Mouse (Mus musculus) intestine, postnatal 0 days (tissue): ENCODE measurements around the gene Plekhm2. TPM values are rescaled to one million over a fixed set of nuclear protein-coding genes. Genes with fewer than 3 reads are reported as not detected.
A peak's percentile ranks its signal among the peaks of the same experiment; 100 is the strongest.

Experiments used
- ATAC-seq: fragments of 200-750 bp; cut with Nextera tagmentation; 2 replicates; pipeline ENCODE4 v1.8.0; 2017; ENCODE audit warnings: mild to moderate bottlenecking, moderate TSS enrichment, moderate library complexity
- H3K27ac ChIP-seq: fragments of 300-500 bp; sonication (generic); 2 replicates; pipeline ENCODE4 v1.5.1; 2014; ENCODE audit warnings: mild to moderate bottlenecking, low read depth, low read length, moderate library complexity
- H3K27me3 ChIP-seq: fragments of 300-500 bp; sonication (generic); replicated peaks from 2 replicates; pipeline ENCODE4 v1.6.1; 2014; ENCODE audit warnings: low read length, mixed read lengths; ENCODE audit not compliant: control insufficient read depth, insufficient read depth
- H3K36me3 ChIP-seq: fragments of 300-500 bp; sonication (generic); 2 replicates; pipeline ENCODE4 v1.6.1; 2014; ENCODE audit warnings: mild to moderate bottlenecking, moderate library complexity; ENCODE audit not compliant: control insufficient read depth, insufficient read depth
- H3K4me1 ChIP-seq: fragments of 300-500 bp; sonication (generic); replicated peaks from 2 replicates; pipeline ENCODE4 v1.6.1; 2014; ENCODE audit warnings: antibody characterized with exemption, low read length, mixed read lengths; ENCODE audit not compliant: control insufficient read depth, insufficient read depth
- H3K4me2 ChIP-seq: fragments of 300-500 bp; sonication (generic); replicated peaks from 2 replicates; pipeline ENCODE4 v1.6.1; 2014; ENCODE audit warnings: low read depth, mild to moderate bottlenecking, moderate library complexity
- H3K4me3 ChIP-seq: fragments of 300-500 bp; sonication (generic); 2 replicates; pipeline ENCODE4 v1.5.1; 2014; ENCODE audit warnings: low read depth, low read length
- H3K9ac ChIP-seq: fragments of 300-500 bp; sonication (generic); 2 replicates; pipeline ENCODE4 v1.6.1; 2014; ENCODE audit warnings: mild to moderate bottlenecking, low read depth, low read length
- H3K9me3 ChIP-seq: fragments of 300-500 bp; sonication (generic); 2 replicates; pipeline ENCODE4 v1.6.1; 2016; ENCODE audit warnings: mixed run types; ENCODE audit not compliant: control insufficient read depth
- CTCF ChIP-seq: sonication (generic); IDR thresholded peaks from 2 replicates; pipeline ENCODE4 v1.5.1; 2016; ENCODE audit warnings: low read depth, mild to moderate bottlenecking, control low read depth, antibody characterized with exemption, moderate library complexity
- WGBS: fragments of 180-500 bp; shearing (Covaris S2); extraction: QIAGEN DNeasy Blood & Tissue Kit; methylation state at CpG from one replicate; pipeline ENCODE4 v1.1.7; 2014; 5-methylcytosine and 5-hydroxymethylcytosine counted together
- polyA plus RNA-seq: library from polyadenylated mRNA; unstranded; fragments of >200 nt; fragmentation: Nextera tagmentation; extraction: Ambion mirVana; gene quantifications from 2 replicates; pipeline ENCODE4 v1.2.1, GENCODE M21; 2015

Plekhm2 gene
- polyA plus RNA-seq, 1 experiment from 2014 or later, result 3.1 TPM

DNA sequence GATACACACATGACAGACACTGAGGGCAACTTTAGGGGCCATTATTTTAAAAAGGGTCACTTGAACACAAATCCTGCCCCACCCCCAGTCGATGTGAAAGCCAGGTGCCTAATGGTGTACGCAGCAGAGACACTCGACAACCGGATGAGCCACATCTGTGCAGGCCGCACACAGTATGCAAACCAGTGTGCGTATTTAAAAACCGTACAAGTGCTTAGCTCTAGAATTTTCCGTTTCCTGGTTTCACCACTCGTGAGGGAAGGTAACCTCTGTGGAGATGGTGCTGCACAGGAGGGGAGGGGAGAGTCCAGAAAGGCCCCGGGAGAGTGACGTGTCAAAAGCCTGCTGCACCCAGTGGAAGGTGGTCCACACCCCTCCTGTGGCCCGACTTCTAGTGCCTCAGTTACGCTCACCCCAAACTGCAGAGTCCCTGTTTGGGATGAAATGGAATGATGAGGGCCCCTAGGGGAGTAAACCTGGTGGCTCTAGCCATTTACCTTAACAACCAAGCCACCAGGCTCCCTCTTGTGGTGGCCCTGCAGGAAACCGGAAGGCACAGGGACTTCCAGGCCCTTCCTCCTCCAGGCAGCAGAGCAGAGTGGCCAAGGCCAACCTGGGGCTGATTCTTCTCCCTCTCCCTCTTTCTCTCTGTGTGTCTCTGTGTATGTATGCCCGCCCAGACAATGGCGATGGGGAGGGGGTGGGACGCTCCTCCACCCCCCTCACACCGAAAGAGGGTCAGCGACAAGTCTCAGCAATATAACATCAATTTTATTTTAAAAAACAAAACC lies 39.5 kb downstream of the Plekhm2 start:
- no peak for ATAC-seq
- Histone ChIP-seq H3K4me1 (0 out of 2 replicates have a peak, but pooled peaks cover 9% of the 10 kb centered on the region), H3K4me3 (no peak overlapping the region), H3K9me3 (no peaks in the 10 kb centered on the region), H3K27ac (no peak overlapping the region), H3K4me2 (no peak overlapping the region), H3K36me3 (peaks cover 43% of the 10 kb centered on the region), H3K9ac (no peak overlapping the region), H3K27me3 (no peaks in the 10 kb centered on the region)
- 70% methylated on average over 19 of the region's 19 CpGs for WGBS
- TF ChIP-seq CTCF, result peak; percentile 82

DNA sequence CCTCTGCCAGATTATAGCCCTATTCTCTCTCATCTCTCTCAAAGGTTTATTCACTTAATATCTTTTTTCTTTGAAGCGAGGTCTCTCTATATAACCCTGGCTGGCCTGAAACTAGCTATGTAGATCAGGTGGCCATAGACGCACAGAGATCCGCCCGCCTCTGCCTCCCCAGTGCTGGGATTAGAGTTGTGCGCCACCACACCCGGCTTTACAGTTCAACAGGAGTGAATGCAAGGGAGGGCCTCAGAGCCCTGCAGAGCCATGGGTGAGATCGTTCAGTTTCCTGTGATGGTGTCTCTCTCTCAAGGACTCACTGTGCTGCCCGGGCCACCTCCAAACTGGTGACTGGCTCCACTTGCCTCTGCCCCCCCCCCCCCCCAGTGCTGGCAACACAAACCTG lies 40.6 kb downstream of the Plekhm2 start:
- 83% methylated on average over 8 of the region's 8 CpGs for WGBS
- peak overlapping the region; percentile 58 for H3K4me2 ChIP-seq
- peak overlapping the region; percentile 79 for H3K27ac ChIP-seq
- H3K9me3 ChIP-seq, result no peaks in the 10 kb centered on the region
- ATAC-seq, result peak; percentile 14; the same call in 1 of the 2 replicates
- no peak for TF ChIP-seq CTCF
- H3K9ac ChIP-seq, result no peak overlapping the region
- no peak overlapping the region for H3K4me3 ChIP-seq
- H3K4me1 ChIP-seq, result 0 out of 2 replicates have a peak, but pooled peaks cover 9% of the 10 kb centered on the region
- peaks cover 32% of the 10 kb centered on the region for H3K36me3 ChIP-seq
- H3K27me3 ChIP-seq, result no peaks in the 10 kb centered on the region

DNA sequence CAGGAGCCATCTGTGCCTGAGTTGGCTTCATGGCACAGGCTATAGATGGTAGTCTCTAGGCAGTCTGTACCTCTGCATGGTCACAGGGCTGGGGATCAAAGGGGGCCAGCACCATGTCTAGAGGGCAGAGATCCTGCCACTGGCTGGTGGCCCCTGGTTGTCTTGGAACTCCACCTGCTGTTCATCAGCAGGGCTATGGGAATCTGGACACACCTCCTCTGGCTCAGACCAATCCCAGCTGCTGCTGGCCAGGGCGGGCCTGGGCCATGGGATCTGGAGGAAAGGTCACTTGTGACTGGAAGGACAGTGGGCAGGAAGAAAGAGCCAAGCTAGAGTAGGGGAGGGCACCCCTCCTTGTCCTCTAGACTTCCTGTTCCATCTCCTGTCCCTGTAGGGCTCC lies 41.0 kb downstream of the Plekhm2 start, which contains the start of gene Slc25a34:
Gene Slc25a34 (minus strand): TSS at position 156 of the 400 bp plus-strand sequence.
- H3K27ac ChIP-seq, result peak within 1 kb of the TSS; percentile 91
- peak within 1 kb of the TSS; percentile 57 for H3K9ac ChIP-seq
- TF ChIP-seq CTCF, result peak; percentile 50
- 0 out of 2 replicates have a peak, but pooled peaks cover 9% of the 10 kb centered on the region for H3K4me1 ChIP-seq
- peak; percentile 87 for ATAC-seq
- WGBS, result 24% methylated on average over 1 of the region's 1 CpGs
- no peaks in the 10 kb centered on the region for H3K9me3 ChIP-seq
- H3K36me3 ChIP-seq, result peaks cover 29% of the 10 kb centered on the region
- H3K4me2 ChIP-seq, result peak within 1 kb of the TSS; percentile 58
- peak within 1 kb of the TSS; percentile 35 for H3K4me3 ChIP-seq
- no peaks in the 10 kb centered on the region for H3K27me3 ChIP-seq

DNA sequence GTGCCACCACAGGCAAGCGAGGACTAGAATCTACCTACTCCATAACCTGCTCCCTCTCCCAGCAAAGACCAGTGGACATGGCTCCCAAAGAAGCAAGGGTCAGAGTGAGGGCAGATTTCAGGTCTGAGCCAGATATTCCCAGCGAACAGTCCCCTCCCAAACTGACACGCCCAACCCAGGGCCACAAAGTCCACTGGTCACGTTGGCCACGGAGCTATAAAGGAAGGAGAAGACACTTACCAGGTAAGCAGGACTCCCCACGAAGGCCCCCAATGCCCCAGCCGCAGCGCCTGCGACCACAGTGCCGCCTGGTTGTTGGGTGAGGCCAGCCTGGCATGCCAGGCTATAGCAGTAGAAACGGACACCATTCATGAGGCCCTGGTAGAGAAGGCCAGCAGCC lies 41.7 kb downstream of the Plekhm2 start:
- Histone ChIP-seq H3K36me3 (peaks cover 22% of the 10 kb centered on the region), H3K4me1 (0 out of 2 replicates have a peak, but pooled peaks cover 9% of the 10 kb centered on the region), H3K9me3 (no peaks in the 10 kb centered on the region), H3K9ac (peak overlapping the region; percentile 57), H3K27me3 (no peaks in the 10 kb centered on the region), H3K4me2 (peak overlapping the region; percentile 58), H3K4me3 (peak overlapping the region; percentile 35), H3K27ac (peak overlapping the region; percentile 91)
- TF ChIP-seq CTCF, result no peak
- peak; percentile 57 for ATAC-seq
- WGBS, result 43% methylated on average over 11 of the region's 11 CpGs

DNA sequence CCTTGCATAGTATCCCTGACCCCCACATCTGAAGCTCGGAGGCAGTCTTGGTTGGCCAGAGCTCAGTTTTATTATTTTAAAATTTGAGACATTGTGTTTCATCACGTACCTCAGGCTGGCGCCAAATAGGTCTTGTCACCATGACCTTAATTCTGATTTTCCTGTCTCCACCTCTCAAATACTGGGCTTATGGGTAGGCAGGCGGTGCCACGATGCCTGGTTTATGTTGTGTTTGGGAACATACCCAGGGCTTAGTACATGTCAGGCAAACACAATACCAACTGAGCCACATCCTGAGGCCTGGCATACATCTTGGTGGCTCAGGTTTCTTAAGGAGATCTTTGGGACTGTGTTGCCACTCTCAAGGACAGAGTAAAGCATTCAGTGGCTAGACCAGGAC lies 42.1 kb downstream of the Plekhm2 start:
- no peak for TF ChIP-seq CTCF
- H3K4me2 ChIP-seq, result peak overlapping the region; percentile 58
- H3K27me3 ChIP-seq, result no peaks in the 10 kb centered on the region
- H3K4me3 ChIP-seq, result peak overlapping the region; percentile 35
- ATAC-seq, result no peak
- H3K4me1 ChIP-seq, result 0 out of 2 replicates have a peak, but pooled peaks cover 9% of the 10 kb centered on the region
- peaks cover 18% of the 10 kb centered on the region for H3K36me3 ChIP-seq
- H3K27ac ChIP-seq, result peak overlapping the region; percentile 91
- H3K9me3 ChIP-seq, result no peaks in the 10 kb centered on the region
- H3K9ac ChIP-seq, result peak overlapping the region; percentile 34
- 84% methylated on average over 5 of the region's 5 CpGs for WGBS

DNA sequence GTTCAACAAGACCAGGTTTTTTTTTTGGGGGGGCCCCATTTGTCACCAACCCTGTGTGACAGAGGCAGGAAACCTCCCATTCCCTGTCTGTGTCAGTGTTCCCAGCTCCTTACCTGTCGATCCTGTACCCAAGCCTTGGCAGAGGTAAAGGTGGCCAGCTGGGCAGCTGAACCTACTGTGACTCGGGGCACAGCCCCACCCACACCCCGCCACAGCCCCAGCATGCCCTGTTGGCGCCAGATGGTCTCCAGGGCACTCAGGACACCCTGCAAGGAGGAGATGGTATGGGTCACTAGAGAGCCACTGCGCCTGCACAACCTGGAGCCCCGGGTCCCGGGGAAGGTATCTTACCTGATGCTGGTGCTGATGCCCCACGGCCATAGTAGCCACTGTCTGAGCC lies 42.6 kb downstream of the Plekhm2 start:
- Histone ChIP-seq H3K9ac (no peak overlapping the region; the same call in 1 of the 2 replicates), H3K9me3 (no peaks in the 10 kb centered on the region), H3K27me3 (no peaks in the 10 kb centered on the region), H3K27ac (no peak overlapping the region), H3K4me1 (0 out of 2 replicates have a peak, but pooled peaks cover 9% of the 10 kb centered on the region), H3K4me3 (peak overlapping the region; percentile 35), H3K36me3 (peaks cover 16% of the 10 kb centered on the region), H3K4me2 (peak overlapping the region; percentile 58)
- 80% methylated on average over 8 of the region's 8 CpGs for WGBS
- no peak for TF ChIP-seq CTCF
- ATAC-seq, result no peak
